Mouse (Mus musculus): ENCODE measurements around the gene Esrrg.

Esrrg gene

GRCm38 (mm10) chr1:187706046-187706445, 97.5 kb downstream of the Esrrg start:
- no peak for DNase-seq (ENCODE audit: low spot score in 2 of 2)

- DNase-seq (ENCODE audit: low spot score in 2 of 2) = no peak
Measured at GRCm38 (mm10) chr1:187707176-187707575, 98.6 kb downstream of the Esrrg start.

- DNase-seq (ENCODE audit: low spot score in 2 of 2) = no peak
Measured at GRCm38 (mm10) chr1:187710434-187710948, 101.9 kb downstream of the Esrrg start.

GRCm38 (mm10) chr1:187721035-187721434, 112.4 kb downstream of the Esrrg start:
- DNase-seq (ENCODE audit: low spot score in 2 of 2) = no peak

- no peak for DNase-seq (ENCODE audit: low spot score in 2 of 2)
Measured at GRCm38 (mm10) chr1:187722016-187722415, 113.4 kb downstream of the Esrrg start.

- no peak for DNase-seq (ENCODE audit: low spot score in 2 of 2)
Measured at GRCm38 (mm10) chr1:187724651-187725050, 116.1 kb downstream of the Esrrg start.

- DNase-seq (ENCODE audit: low spot score in 2 of 2) = no peak
Measured at GRCm38 (mm10) chr1:187725351-187725750, 116.8 kb downstream of the Esrrg start.

GRCm38 (mm10) chr1:187731171-187731570, 122.6 kb downstream of the Esrrg start:
- DNase-seq (ENCODE audit: low spot score in 2 of 2) = no peak

GRCm38 (mm10) chr1:187736507-187736906, 127.9 kb downstream of the Esrrg start:
- no peak for DNase-seq (ENCODE audit: low spot score in 2 of 2)

- no peak for DNase-seq (ENCODE audit: low spot score in 2 of 2)
Measured at GRCm38 (mm10) chr1:187737296-187737695, 128.7 kb downstream of the Esrrg start.

- DNase-seq (ENCODE audit: low spot score in 2 of 2) = no peak
Measured at GRCm38 (mm10) chr1:187740531-187740930, 131.9 kb downstream of the Esrrg start.

GRCm38 (mm10) chr1:187741306-187741705, 132.7 kb downstream of the Esrrg start:
- no peak for DNase-seq (ENCODE audit: low spot score in 2 of 2)

GRCm38 (mm10) chr1:187742071-187742470, 133.5 kb downstream of the Esrrg start:
- DNase-seq (ENCODE audit: low spot score in 2 of 2) = no peak

- DNase-seq (ENCODE audit: low spot score in 2 of 2) = no peak
Measured at GRCm38 (mm10) chr1:187749294-187749693, 140.7 kb downstream of the Esrrg start.

- no peak for DNase-seq (ENCODE audit: low spot score in 2 of 2)
Measured at GRCm38 (mm10) chr1:187749931-187750330, 141.3 kb downstream of the Esrrg start.

- no peak for DNase-seq (ENCODE audit: low spot score in 2 of 2)
Measured at GRCm38 (mm10) chr1:187755528-187755927, 146.9 kb downstream of the Esrrg start.

- DNase-seq (ENCODE audit: low spot score in 2 of 2) = no peak
Measured at GRCm38 (mm10) chr1:187757981-187758380, 149.4 kb downstream of the Esrrg start.

- no peak for DNase-seq (ENCODE audit: low spot score in 2 of 2)
Measured at GRCm38 (mm10) chr1:187758546-187758945, 150.0 kb downstream of the Esrrg start.

GRCm38 (mm10) chr1:187759536-187759935, 150.9 kb downstream of the Esrrg start:
- DNase-seq (ENCODE audit: low spot score in 2 of 2) = no peak

- DNase-seq (ENCODE audit: low spot score in 2 of 2) = no peak
Measured at GRCm38 (mm10) chr1:187762641-187763450, 154.3 kb downstream of the Esrrg start.

GRCm38 (mm10) chr1:187763451-187763755, 154.8 kb downstream of the Esrrg start:
- no peak for DNase-seq (ENCODE audit: low spot score in 2 of 2)

- no peak for DNase-seq (ENCODE audit: low spot score in 2 of 2)
Measured at GRCm38 (mm10) chr1:187763821-187764220, 155.2 kb downstream of the Esrrg start.

- DNase-seq (ENCODE audit: low spot score in 2 of 2) = no peak
Measured at GRCm38 (mm10) chr1:187765577-187765976, 157.0 kb downstream of the Esrrg start.

- DNase-seq (ENCODE audit: low spot score in 2 of 2) = no peak
Measured at GRCm38 (mm10) chr1:187767355-187767754, 158.8 kb downstream of the Esrrg start.

All from natural killer cell, adult 2 months (primary cell).